Mouse (Mus musculus) v-Abl transformed pro-B cells (cell line): ENCODE measurements around the gene Fancg.
"Not testable (repeated sequence)": the region's sequence is repeated elsewhere in the genome, so short reads cannot be mapped to it uniquely, and the experiment has no call there.

Experiments
- in situ Hi-C, 2 experiments: fragments of 400-800 bp; cut with MboI; formaldehyde crosslinking; loops; one replicate each; pipeline ENCODE4 v1.15.1; 2025; ENCODE audit not compliant: unreplicated experiment in 2 of 2

The Fancg gene

DNA sequence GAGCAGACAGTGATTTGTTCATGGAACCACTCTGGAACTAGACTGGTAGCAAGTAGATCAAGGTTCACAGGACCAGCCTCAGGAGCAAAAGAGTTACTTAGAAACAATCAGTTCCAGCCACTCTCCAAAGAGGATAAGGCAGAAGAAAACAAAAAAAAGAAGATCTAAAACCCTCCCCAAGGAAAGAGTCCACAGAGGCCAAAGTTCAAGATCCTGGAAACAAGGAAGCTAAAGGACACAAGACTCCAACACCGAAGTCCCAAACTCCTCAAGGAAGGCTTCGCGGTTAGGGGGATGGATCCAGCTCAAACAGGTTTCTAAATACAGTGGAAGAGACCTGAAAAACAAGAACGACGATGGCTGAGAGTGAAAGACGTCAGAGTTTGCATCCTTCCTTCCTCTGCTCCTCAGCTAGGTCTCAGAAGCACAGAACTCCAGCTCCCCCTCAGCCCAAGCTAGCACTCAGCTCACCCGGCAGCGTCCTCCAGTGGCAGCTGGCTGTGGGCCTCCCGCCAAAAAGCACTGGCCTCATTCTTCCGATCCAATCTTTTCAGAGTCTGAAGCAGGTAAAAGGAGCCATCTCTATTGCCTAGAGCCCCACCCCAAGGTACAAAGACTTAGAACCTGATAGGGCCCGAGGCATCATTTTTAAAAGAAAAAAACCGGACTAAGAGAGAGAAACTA is 7.4 kb downstream of the Fancg start:
- in situ Hi-C loops: no loop called here

DNA sequence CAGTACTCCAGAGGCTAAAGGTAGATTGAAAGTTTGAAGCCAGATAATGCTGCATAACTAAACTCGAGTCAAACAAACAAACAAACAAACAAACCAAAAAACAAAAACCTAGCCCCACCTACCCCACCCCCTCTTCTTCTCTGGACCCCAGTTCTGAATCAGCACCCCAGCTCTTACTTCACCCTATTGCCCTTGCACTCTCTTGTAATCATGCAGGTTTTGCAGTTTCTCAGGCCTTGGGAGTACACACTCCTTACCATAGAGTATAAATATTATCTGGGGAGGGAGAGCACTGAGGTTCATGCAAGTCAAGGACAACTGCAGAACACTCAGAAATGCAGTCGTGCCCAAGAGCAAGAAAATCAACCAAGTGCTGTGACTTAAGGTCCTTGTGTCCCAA is 9.0 kb downstream of the Fancg start:
- in situ Hi-C loops: no loop called here

DNA sequence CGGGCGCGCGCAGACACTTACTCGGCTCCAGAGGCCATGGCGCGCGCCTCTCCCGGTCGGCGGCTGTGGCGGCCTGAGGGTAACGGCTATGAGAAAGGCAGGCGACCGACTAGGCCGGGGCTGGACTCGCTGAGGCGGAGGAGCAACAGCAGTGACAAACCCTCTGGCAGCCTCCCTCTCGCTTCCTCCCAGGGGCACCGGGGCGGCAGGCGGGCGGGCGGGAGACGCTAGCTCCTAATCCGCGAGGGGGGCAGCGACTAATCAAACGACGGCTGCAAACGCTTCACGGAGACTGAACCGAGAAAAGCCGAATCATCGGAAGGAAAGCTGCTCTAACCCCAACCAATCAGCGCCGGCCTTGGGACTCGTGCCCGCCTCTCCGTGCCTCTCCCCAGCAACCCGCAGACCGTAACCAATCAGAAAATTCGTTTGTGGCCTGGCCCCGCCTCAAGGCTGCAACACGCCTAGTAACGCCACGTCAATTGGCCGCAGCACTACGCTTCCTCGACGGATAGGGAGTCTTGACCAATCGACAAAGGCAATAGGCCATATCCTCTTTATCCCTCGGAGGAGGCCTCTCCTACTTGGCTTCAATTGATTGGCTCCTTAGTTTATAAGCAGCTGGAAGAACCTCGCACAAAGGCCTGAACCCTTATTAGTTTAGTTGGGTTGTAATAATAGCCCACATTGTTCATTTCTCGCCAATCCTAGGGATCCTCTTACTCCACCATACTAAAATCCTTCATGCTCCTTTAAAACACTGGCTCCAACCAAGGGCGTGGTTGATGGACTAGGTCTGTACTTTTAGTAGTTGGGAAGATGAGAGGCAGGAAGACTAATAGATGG is 9.9 kb downstream of the Fancg start, which contains the start of gene Vcp:
Gene Vcp (minus strand): TSS at position 367 of the 846 bp plus-strand sequence.
- in situ Hi-C loops: not testable (repeated sequence)

DNA sequence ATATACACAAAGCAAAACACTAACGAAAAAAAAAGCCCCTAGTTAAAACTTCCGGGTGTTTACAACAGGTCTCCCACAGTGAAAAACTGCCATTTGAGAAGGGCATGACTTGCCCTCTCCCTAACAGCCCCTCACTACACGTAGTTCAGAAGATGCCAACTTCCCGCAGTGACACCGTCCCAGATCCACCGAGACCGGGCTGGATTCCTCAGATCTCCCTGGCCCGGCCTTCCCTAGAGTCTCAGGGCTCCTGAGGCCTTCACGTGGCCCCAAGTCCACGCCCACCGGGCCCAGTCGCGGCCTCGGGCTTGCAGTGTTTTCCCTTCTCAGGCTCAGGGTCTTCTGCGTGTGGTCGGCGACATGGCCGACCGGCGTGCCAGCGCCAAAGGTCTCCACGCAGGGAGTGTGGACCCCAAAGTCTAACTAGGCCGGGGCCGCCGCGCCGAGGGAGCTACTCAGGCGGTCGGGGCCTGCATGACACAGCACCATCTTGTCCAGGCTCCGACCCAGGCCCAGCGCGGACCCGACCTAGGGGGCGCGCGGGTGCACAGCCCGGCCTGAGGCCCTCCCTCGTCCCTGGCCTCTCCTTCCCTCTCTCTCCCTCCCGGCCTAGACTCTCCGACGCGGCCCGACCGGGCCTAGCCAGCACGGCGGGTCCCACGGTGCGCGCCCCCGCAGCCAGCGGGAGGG is 10.7 kb downstream of the Fancg start:
- in situ Hi-C loops: no loop called here

DNA sequence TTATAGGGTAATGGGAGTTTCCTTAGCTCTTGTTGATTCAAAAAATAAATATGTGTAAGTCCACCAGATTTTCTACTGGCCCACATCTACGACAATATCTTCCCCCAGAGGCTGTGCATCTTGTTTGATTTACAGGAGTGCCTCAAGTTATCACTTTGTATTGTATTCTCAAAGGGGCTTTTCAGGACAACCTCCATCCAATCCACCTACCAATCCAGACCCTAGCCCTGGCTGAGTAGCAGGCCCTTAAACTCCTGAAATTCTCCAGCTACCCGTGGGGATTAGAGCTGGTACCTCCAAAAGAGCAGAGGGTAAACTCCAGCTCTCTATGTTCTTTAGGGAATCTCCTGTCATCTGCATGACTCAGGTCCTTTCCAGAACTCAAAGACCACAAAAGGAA is 12.3 kb downstream of the Fancg start:
- in situ Hi-C loops: no loop called here

DNA sequence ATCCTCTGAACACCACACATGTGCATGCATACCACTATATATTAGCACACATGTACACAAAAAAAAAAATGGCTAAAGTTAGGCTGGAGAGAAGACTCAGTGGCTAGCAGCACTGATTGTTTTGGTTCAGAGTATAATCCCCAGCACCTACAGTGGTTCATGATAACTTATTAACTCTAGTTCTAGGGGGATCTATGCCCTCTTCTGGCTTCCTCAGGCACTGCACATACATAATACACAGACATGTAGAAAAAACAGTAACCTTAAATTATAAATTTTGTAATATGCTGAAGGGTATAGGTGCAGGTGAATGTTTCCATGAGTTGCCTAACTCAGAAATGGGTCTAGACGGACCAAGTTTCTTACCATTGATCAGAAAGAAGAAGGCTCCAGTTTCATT is 22.0 kb downstream of the Fancg start:
- in situ Hi-C loops: loop anchor here in 1 of 2 experiments (10.0 kb wide), 1 partner anchor 1993 kb away; no protein-coding TSS in a partner anchor

DNA sequence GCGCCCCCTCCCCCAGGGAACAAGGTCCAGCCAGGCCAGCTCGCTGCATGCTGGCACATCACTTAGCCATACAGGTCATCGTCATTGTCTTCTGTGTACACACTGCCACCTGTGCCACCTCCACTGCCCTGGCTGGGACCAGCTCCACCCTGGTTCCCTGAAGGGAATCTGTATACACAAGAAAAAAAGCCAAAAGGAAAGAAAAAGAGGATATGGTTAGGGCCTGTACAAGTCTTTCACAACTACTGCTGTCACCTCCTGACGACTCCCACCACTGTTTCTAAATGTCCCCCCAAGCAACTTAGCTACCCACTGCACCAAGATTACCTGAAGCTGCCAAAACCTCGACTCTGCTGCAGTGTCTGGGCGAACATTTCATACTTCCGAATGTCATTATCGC is 29.8 kb downstream of the Fancg start:
- in situ Hi-C loops: loop anchor here in 1 of 2 experiments (10.0 kb wide), 1 partner anchor 1986 kb away; no protein-coding TSS in a partner anchor

DNA sequence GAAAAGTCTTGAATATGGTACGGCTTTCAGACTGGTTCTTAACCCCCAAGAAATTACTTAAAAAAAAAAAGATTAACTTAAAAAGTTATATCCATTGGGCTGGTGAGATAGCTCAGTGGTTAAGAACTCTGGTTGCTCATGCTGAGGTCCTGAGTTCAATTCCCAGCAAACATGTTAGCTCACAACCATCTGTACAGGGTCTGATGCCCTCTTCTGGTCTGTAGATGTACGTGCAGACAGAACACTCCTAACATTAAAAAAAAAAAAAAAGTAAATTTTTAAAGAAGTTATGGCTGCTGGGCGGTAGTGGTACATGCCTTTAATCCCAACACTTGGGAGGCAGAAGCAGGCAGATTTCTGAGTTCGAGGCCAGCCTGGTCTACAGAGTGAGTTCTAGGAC is 32.2 kb downstream of the Fancg start:
- in situ Hi-C loops: no loop called here

DNA sequence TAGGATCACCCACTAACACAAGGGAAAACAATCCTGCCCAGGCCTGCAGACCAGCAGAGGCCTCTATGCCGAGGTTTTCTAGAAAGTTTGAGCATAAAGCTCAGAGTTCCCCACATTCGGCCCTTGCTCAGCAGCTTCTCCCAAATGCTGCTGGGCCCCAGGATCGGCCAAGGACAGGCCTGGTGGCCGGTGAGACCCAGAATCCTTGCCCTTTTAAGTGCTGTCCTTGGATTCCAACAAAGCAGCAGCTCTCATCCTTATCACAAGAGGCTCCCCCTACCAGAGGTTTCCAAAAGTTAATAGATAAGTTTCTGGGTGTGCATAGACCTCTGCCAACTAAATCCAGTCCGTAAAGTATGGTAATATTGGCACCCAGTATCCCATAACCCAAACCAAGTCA is 36.4 kb downstream of the Fancg start:
- in situ Hi-C loops: loop anchor here in 1 of 2 experiments (25.0 kb wide), 3 partner anchors 1412 to 1912 kb away; partner anchors contain the start of genes Dnaic1, Fam219a, Kif24 and Nudt2

DNA sequence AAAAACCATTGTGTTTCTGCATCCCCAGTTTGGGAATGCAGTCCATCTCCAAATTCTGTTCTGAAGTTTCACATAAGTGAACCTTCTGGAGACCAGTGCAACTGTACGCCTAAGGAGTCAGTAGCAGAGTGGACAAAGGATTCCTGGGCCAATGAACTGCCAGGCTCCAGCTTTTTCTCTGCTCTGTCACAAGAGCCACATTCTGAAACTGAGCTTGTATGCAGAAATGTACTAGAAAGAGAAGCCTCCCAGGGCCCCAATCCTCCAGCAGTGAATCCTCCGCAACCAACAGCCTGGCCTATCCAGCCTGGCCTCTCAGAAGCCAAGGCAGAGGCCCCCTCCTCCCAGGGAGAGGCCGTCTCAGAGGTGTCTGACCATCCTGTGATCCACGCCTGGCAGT is 37.4 kb downstream of the Fancg start:
- in situ Hi-C loops: loop anchor here in 1 of 2 experiments (25.0 kb wide), 3 partner anchors 1411 to 1911 kb away; partner anchors contain the start of genes Dnaic1, Fam219a, Kif24 and Nudt2

DNA sequence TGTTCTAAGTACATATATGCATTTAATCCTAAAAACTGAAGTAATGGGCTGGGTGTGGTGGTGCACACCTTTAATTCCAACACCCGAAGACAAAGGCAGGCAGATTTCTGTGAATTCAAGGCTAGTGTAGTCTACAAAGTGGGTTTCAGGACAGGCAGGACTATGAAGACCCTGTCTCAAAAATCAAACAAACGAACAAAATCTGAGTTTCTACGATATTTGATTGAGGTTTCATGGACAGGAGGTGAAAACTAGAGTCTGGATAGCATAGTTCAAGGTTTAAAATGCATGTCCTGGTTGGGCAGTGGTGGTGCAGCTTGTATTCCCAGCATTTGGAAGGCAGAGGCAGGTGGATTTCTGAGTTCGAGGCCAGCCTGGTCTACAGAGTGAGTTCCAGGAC is 41.0 kb downstream of the Fancg start, which contains the start of gene 1700022I11Rik:
Gene 1700022I11Rik (plus strand): TSS at position 301 of the 400 bp plus-strand sequence.
- in situ Hi-C loops: loop anchor here in 1 of 2 experiments (25.0 kb wide), 3 partner anchors 1407 to 1907 kb away; partner anchors contain the start of genes Dnaic1, Fam219a, Kif24 and Nudt2

DNA sequence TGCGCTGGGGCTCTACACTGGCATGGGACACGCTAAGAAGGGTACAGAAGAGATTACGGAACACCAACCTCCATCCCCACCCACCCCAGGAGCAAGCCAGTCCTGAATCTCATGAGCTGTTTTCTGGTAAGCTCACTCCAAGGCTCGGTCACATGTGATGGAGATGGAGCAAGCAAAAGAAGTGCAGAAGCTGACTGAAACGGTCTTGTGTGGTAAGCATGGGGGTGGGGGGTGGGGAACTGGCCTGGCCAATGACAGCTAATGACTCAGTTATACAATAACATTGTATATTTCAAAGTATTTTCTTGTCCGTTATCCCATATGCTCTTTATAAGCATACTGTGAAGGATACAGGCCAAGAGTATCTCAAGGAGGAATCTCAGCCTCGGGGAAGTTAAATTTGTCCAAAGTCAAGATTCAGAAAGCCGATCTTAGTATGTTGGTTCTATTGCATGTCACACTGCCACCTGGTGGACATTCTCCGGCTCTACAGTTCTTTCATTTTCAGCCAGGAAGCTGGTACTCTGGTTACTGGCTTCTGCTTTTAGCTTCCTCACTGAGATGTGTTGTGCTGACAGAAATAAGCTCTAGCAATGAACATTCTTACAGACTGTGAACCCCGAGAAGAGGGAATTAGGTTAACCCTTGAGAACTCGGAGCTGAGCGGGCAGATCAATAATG is 45.1 kb downstream of the Fancg start:
- in situ Hi-C loops: loop anchor here in 1 of 2 experiments (25.0 kb wide), 3 partner anchors 1403 to 1903 kb away; partner anchors contain the start of genes Dnaic1, Fam219a, Kif24 and Nudt2

DNA sequence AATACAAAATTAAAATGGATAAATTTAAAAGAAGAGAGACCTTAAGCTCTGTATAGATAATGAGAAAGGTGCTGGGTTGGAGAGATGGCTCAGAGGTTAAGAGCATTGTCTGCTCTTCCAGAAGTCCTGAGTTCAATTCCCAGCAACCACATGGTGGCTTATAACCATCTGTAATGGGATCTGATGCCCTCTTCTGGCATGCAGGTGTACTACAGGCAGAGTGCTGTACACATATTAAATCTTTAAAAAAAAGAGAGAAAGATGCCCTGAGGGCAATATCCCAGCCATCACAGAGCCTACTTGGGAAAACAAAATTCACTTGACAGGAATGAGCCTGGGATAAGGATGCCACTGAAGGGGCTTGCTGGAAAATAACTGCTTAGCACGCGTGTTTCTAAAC is 46.8 kb downstream of the Fancg start:
- in situ Hi-C loops: loop anchor here (5.0 to 25.0 kb wide), 5 partner anchors 86 to 1901 kb away; partner anchors contain the start of genes Dnaic1 (in 1 of the 2), Fam219a (in 1 of the 2), Galt (in 1 of the 2) and Kif24 (in 1 of the 2)

DNA sequence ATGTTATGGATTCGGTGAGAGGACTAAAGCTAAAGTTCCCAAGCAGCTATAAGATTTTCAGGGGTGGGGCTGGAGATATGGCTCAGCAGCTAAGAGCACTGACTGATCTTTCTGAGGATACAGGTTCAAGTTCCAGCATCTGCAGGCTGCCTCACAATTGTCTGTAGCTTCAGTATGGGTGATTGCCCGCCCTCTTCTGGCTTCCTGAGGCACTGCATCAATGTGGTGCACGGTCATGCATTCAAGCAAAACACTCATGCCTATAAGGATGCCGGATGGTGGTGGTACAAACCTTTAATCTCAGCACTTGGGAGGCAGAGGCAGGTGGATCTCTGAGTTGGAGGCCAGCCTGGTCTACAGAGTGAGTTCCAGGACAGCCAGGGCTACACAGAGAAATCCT is 48.7 kb downstream of the Fancg start:
- in situ Hi-C loops: loop anchor here (5.0 to 25.0 kb wide), 5 partner anchors 84 to 1899 kb away; partner anchors contain the start of genes Dnaic1 (in 1 of the 2), Fam219a (in 1 of the 2), Galt (in 1 of the 2) and Kif24 (in 1 of the 2)

DNA sequence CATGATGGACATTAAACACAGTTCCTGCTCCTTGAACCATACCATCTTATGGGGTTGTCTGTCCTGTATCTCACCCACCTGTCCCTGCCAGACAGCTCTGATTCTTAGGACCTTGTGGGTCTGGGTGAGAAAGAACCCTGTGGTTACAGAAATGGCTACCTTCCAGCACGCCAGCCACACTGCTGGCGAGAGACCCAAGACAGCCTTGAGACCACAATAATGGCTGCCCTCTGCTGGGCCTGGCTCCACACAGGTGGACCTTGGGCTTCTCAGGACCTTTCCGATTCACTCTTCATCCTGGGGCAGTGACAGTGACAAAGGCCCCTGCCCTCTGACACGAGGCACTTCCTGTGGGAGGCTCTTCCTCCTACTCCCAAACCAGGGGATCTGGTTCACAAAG is 50.9 kb downstream of the Fancg start:
- in situ Hi-C loops: loop anchor here in 1 of 2 experiments (25.0 kb wide), 3 partner anchors 1397 to 1897 kb away; partner anchors contain the start of genes Dnaic1, Fam219a, Kif24 and Nudt2

DNA sequence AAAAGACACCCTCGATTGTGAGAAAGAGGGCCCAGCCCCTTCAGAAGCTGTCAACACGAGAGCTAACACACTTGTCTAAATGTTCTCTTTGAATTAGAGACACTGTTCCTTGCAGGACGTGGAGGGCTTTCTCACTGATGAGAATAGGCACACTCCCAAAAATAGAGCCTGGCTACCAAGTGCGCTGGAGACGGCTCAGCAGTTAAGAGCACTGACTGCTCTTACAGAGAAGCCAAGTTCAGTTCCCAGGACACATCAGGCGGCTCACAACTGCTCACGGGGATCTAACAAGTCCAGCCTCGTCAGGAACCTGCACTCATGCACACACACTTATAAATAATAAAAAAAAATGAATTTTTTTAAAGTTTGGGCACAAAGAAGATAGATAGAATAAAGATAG is 51.4 kb downstream of the Fancg start:
- in situ Hi-C loops: loop anchor here in 1 of 2 experiments (25.0 kb wide), 3 partner anchors 1397 to 1897 kb away; partner anchors contain the start of genes Dnaic1, Fam219a, Kif24 and Nudt2

DNA sequence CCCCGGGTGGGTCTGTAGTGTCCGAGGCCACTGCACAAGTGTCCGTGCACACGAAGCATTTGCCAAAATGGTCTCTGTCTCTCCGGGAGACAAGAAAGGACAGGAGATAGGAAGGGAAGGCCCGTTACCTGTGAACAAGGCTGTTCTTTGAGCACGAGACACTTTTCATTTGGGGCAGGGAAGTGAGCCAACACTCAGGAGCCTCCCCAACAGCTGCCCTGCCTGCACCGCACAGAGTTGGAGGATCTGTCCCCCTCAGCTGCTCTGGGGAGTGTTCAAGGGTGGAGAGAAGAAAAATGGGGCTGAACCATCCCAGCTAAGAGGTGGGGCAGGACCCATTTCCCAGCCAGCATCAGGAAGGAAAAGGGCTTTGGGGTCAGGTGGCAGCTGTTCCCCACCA is 52.3 kb downstream of the Fancg start:
- in situ Hi-C loops: loop anchor here in 1 of 2 experiments (25.0 kb wide), 3 partner anchors 1396 to 1896 kb away; partner anchors contain the start of genes Dnaic1, Fam219a, Kif24 and Nudt2

DNA sequence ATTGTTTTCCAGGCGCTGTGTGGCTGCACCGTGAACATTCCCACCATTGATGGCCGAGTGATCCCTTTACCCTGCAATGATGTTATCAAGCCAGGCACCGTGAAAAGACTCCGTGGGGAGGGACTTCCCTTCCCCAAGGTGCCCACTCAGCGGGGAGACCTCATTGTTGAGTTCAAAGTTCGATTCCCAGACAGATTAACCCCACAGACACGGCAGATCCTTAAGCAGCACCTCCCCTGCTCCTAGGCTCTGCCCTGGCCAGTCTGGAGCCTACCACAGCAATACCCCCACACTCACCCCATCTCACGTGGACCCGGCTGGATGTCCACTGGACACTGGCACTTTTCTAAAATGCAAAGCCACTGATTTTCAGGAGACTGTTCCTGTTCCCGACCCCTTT is 53.0 kb downstream of the Fancg start:
- in situ Hi-C loops: loop anchor here in 1 of 2 experiments (25.0 kb wide), 3 partner anchors 1395 to 1895 kb away; partner anchors contain the start of genes Dnaic1, Fam219a, Kif24 and Nudt2

DNA sequence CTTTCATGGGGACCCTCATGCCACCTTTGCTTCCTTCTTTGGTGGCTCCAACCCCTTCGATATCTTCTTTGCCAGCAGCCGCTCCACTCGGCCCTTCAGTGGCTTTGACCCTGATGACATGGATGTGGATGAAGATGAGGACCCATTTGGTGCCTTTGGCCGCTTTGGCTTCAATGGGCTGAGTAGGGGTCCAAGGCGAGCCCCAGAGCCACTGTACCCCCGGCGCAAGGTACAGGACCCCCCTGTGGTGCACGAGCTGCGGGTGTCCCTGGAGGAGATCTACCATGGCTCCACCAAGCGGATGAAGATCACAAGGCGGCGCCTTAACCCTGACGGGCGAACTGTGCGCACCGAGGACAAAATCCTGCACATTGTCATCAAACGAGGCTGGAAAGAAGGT is 53.7 kb downstream of the Fancg start:
- in situ Hi-C loops: loop anchor here in 1 of 2 experiments (25.0 kb wide), 3 partner anchors 1394 to 1894 kb away; partner anchors contain the start of genes Dnaic1, Fam219a, Kif24 and Nudt2
